Mouse (Mus musculus) embryonic facial prominence, embryonic 15.5 days (tissue): ENCODE results near the gene Hamp2. TPM values are rescaled to one million over a fixed set of nuclear protein-coding genes. Genes with fewer than 3 reads are reported as not detected.

Experiments used
- ATAC-seq: fragments of 200-750 bp; cut with Nextera tagmentation; 2 replicates; pipeline ENCODE4 v1.8.0; 2017; ENCODE audit warnings: low read depth, moderate TSS enrichment; ENCODE audit not compliant: insufficient number of reproducible peaks, low FRiP score, low TSS enrichment
- H3K27ac ChIP-seq: fragments of 300-500 bp; sonication (generic); replicated peaks from 2 replicates; pipeline ENCODE4 v1.5.1; 2015; ENCODE audit warnings: mild to moderate bottlenecking, inconsistent platforms
- H3K27me3 ChIP-seq: fragments of 300-500 bp; sonication (generic); 2 replicates; pipeline ENCODE4 v1.6.1; 2015; ENCODE audit warnings: inconsistent platforms
- H3K36me3 ChIP-seq: fragments of 300-500 bp; sonication (generic); 2 replicates; pipeline ENCODE4 v1.6.1; 2015; ENCODE audit warnings: mild to moderate bottlenecking, inconsistent platforms
- H3K4me1 ChIP-seq: fragments of 300-500 bp; sonication (generic); 2 replicates; pipeline ENCODE4 v1.6.1; 2015; ENCODE audit warnings: inconsistent platforms
- H3K4me2 ChIP-seq: fragments of 300-500 bp; sonication (generic); replicated peaks from 2 replicates; pipeline ENCODE4 v1.6.1; 2015; ENCODE audit warnings: mild to moderate bottlenecking, inconsistent platforms
- H3K4me3 ChIP-seq: fragments of 300-500 bp; sonication (generic); replicated peaks from 2 replicates; pipeline ENCODE4 v1.5.1; 2015; ENCODE audit warnings: mild to moderate bottlenecking, inconsistent platforms
- H3K9ac ChIP-seq: fragments of 300-500 bp; sonication (generic); 2 replicates; pipeline ENCODE4 v1.6.1; 2015; ENCODE audit warnings: inconsistent platforms
- H3K9me3 ChIP-seq: fragments of 300-500 bp; sonication (generic); replicated peaks from 2 replicates; pipeline ENCODE4 v1.6.1; 2016; ENCODE audit warnings: inconsistent platforms
- WGBS: fragments of 180-500 bp; shearing (Covaris S2); methylation state at CpG from one replicate; pipeline ENCODE4 v1.1.7; 2015; 5-methylcytosine and 5-hydroxymethylcytosine counted together
- polyA plus RNA-seq: library from polyadenylated mRNA; unstranded; fragments of >200 nt; fragmentation: Nextera tagmentation; extraction: Ambion mirVana; gene quantifications from 2 replicates; pipeline ENCODE4 v1.2.1, GENCODE M21; 2015

Gene Hamp2
- polyA plus RNA-seq, 1 experiment from 2014 or later, result not detected

- WGBS, result 59% methylated on average over 3 of the region's 3 CpGs
- no peak overlapping the region for H3K4me3 ChIP-seq
- ATAC-seq, result no peak
Observed at GRCm38 (mm10) chr7:30920217-30920616, 4.3 kb downstream of the Hamp2 start.

GRCm38 (mm10) chr7:30917219-30917618, 7.3 kb downstream of the Hamp2 start:
- 44% methylated on average over 4 of the region's 4 CpGs for WGBS
- H3K4me2 ChIP-seq, result no peak overlapping the region
- no peak overlapping the region for H3K4me3 ChIP-seq
- no peak overlapping the region for H3K27ac ChIP-seq
- no peaks in the 10 kb centered on the region for H3K36me3 ChIP-seq
- no peak for ATAC-seq
- no peak overlapping the region for H3K9ac ChIP-seq
- H3K9me3 ChIP-seq, result no peaks in the 10 kb centered on the region
- no peaks in the 10 kb centered on the region for H3K27me3 ChIP-seq
- H3K4me1 ChIP-seq, result peaks cover 5% of the 10 kb centered on the region; the same call in 1 of the 2 replicates

More at GRCm38 (mm10) chr7:30920217-30920616, 4.3 kb downstream of the Hamp2 start:
- Histone ChIP-seq H3K9me3 (no peaks in the 10 kb centered on the region), H3K4me2 (no peak overlapping the region), H3K4me1 (no peaks in the 10 kb centered on the region), H3K27ac (no peak overlapping the region), H3K27me3 (no peaks in the 10 kb centered on the region), H3K9ac (no peak overlapping the region), H3K36me3 (no peaks in the 10 kb centered on the region)

GRCm38 (mm10) chr7:30916713-30917112, 7.8 kb downstream of the Hamp2 start:
- H3K27me3 ChIP-seq, result no peaks in the 10 kb centered on the region
- WGBS, result 24% methylated on average over 6 of the region's 6 CpGs
- peaks cover 5% of the 10 kb centered on the region; the same call in 1 of the 2 replicates for H3K4me1 ChIP-seq
- no peak overlapping the region for H3K9ac ChIP-seq
- H3K9me3 ChIP-seq, result no peaks in the 10 kb centered on the region
- no peak overlapping the region for H3K4me2 ChIP-seq
- H3K27ac ChIP-seq, result no peak overlapping the region
- ATAC-seq, result no peak
- H3K4me3 ChIP-seq, result no peak overlapping the region
- no peaks in the 10 kb centered on the region for H3K36me3 ChIP-seq

GRCm38 (mm10) chr7:30914732-30915131, 9.7 kb downstream of the Hamp2 start, which contains the start of gene Mag:
Mag (minus strand) TSS chr7:30914873.
- H3K4me3 ChIP-seq, result no peak within 1 kb of the TSS
- WGBS, result 63% methylated on average over 8 of the region's 8 CpGs
- no peak for ATAC-seq

GRCm38 (mm10) chr7:30909773-30910172, 14.7 kb downstream of the Hamp2 start:
- Histone ChIP-seq H3K36me3 (no peaks in the 10 kb centered on the region), H3K4me2 (no peak overlapping the region), H3K4me1 (peaks cover 17% of the 10 kb centered on the region; the same call in 1 of the 2 replicates), H3K9ac (no peak overlapping the region), H3K27ac (no peak overlapping the region), H3K4me3 (no peak overlapping the region), H3K9me3 (no peaks in the 10 kb centered on the region), H3K27me3 (no peaks in the 10 kb centered on the region)
- WGBS, result 68% methylated on average over 6 of the region's 6 CpGs
- peak; percentile 49; the same call in 1 of the 2 replicates for ATAC-seq

More at GRCm38 (mm10) chr7:30914732-30915131, 9.7 kb downstream of the Hamp2 start, which contains the start of gene Mag:
- Histone ChIP-seq H3K4me2 (no peak within 1 kb of the TSS), H3K4me1 (peaks cover 5% of the 10 kb centered on the region; the same call in 1 of the 2 replicates), H3K27me3 (no peaks in the 10 kb centered on the region), H3K27ac (no peak within 1 kb of the TSS), H3K9ac (no peak within 1 kb of the TSS), H3K36me3 (no peaks in the 10 kb centered on the region), H3K9me3 (no peaks in the 10 kb centered on the region)

- 0 out of 2 replicates have a peak, but pooled peaks have one; percentile 3 for ATAC-seq
- Histone ChIP-seq H3K4me1 (peaks cover 17% of the 10 kb centered on the region; the same call in 1 of the 2 replicates), H3K27me3 (no peaks in the 10 kb centered on the region), H3K27ac (no peak overlapping the region), H3K9me3 (no peaks in the 10 kb centered on the region), H3K4me3 (peak overlapping the region; percentile 27), H3K36me3 (no peaks in the 10 kb centered on the region), H3K4me2 (peak overlapping the region; percentile 54), H3K9ac (no peak overlapping the region)
- WGBS, result 28% methylated on average over 17 of the region's 17 CpGs
Observed at GRCm38 (mm10) chr7:30908992-30909431, 15.5 kb downstream of the Hamp2 start.

GRCm38 (mm10) chr7:30908277-30908991, 16.0 kb downstream of the Hamp2 start:
- Histone ChIP-seq H3K27me3 (no peaks in the 10 kb centered on the region), H3K9ac (no peak overlapping the region), H3K36me3 (no peaks in the 10 kb centered on the region), H3K4me3 (peak overlapping the region; percentile 27), H3K4me1 (peaks cover 17% of the 10 kb centered on the region; the same call in 1 of the 2 replicates), H3K4me2 (peak overlapping the region; percentile 54), H3K27ac (no peak overlapping the region), H3K9me3 (no peaks in the 10 kb centered on the region)
- peak; percentile 58 for ATAC-seq
- 2% methylated on average over 23 of the region's 26 CpGs for WGBS

GRCm38 (mm10) chr7:30904042-30904441, 20.4 kb downstream of the Hamp2 start:
- Histone ChIP-seq H3K4me1 (peaks cover 16% of the 10 kb centered on the region; the same call in 1 of the 2 replicates), H3K36me3 (no peaks in the 10 kb centered on the region), H3K27ac (no peak overlapping the region), H3K4me3 (no peak overlapping the region), H3K9ac (no peak overlapping the region), H3K27me3 (no peaks in the 10 kb centered on the region), H3K4me2 (no peak overlapping the region), H3K9me3 (no peaks in the 10 kb centered on the region)
- no peak for ATAC-seq
- WGBS, result 52% methylated on average over 4 of the region's 4 CpGs

- no peak overlapping the region for H3K9ac ChIP-seq
- H3K9me3 ChIP-seq, result no peaks in the 10 kb centered on the region
- H3K27me3 ChIP-seq, result no peaks in the 10 kb centered on the region
- no peak overlapping the region for H3K4me2 ChIP-seq
- no peaks in the 10 kb centered on the region for H3K36me3 ChIP-seq
- no peak for ATAC-seq
- H3K4me1 ChIP-seq, result 0 out of 2 replicates have a peak, but pooled peaks cover 7% of the 10 kb centered on the region
- WGBS, result 79% methylated on average over 3 of the region's 3 CpGs
- no peak overlapping the region for H3K4me3 ChIP-seq
- no peak overlapping the region for H3K27ac ChIP-seq
Observed at GRCm38 (mm10) chr7:30895217-30895616, 29.3 kb downstream of the Hamp2 start.

- Histone ChIP-seq H3K9ac (no peak overlapping the region), H3K4me2 (no peak overlapping the region), H3K36me3 (no peaks in the 10 kb centered on the region), H3K27me3 (no peaks in the 10 kb centered on the region), H3K4me1 (0 out of 2 replicates have a peak, but pooled peaks cover 5% of the 10 kb centered on the region), H3K27ac (no peak overlapping the region), H3K4me3 (no peak overlapping the region), H3K9me3 (no peaks in the 10 kb centered on the region)
- ATAC-seq, result no peak
- WGBS, result 49% methylated on average over 3 of the region's 3 CpGs
Observed at GRCm38 (mm10) chr7:30892515-30892914, 32.0 kb downstream of the Hamp2 start.

GRCm38 (mm10) chr7:30891746-30892145, 32.7 kb downstream of the Hamp2 start:
- no peaks in the 10 kb centered on the region for H3K9me3 ChIP-seq
- no peaks in the 10 kb centered on the region for H3K36me3 ChIP-seq
- H3K4me2 ChIP-seq, result no peak overlapping the region
- H3K27ac ChIP-seq, result no peak overlapping the region
- no peaks in the 10 kb centered on the region for H3K27me3 ChIP-seq
- H3K9ac ChIP-seq, result no peak overlapping the region
- no peak overlapping the region for H3K4me3 ChIP-seq
- 82% methylated on average over 9 of the region's 9 CpGs for WGBS
- no peak for ATAC-seq
- H3K4me1 ChIP-seq, result 0 out of 2 replicates have a peak, but pooled peaks cover 5% of the 10 kb centered on the region
